Mouse (Mus musculus) cerebellum, adult 2 months (tissue): ENCODE results near the gene Dffb.

Experiments used
- CTCF ChIP-seq: fragments of 200-500 bp; IDR thresholded peaks from 2 replicates; pipeline ENCODE4 v1.5.1; 2011; ENCODE audit warnings: low read depth, mild to moderate bottlenecking, control low read depth, low read length, moderate library complexity, borderline replicate concordance; ENCODE audit not compliant: insufficient read depth
- POLR2A ChIP-seq: fragments of 200-500 bp; IDR thresholded peaks from 2 replicates; pipeline ENCODE4 v1.6.1; 2011; ENCODE audit warnings: low read length, control low read depth, borderline replicate concordance; ENCODE audit not compliant: insufficient read depth

GRCm38 (mm10) chr4:154010907-154011645 is 36.1 kb upstream of the Dffb start:
- TF ChIP-seq POLR2A (no peak), CTCF (no peak)
